In genomic region chr12:100275850-100276249, GRCm38 (mm10) we compare ENCODE assay signal across 9 mouse cellular contexts.
DNase-seq lines count a peak whose midpoint lies in the region; ATAC-seq and TF ChIP-seq lines count a peak whose summit lies in the region.
"Had no signal": no experiment of that assay in that cellular context is flagged by ENCODE, and none has a peak within 500 bp of the region (broad histone marks: within the 10 kb centered on the region; RNA-seq: fewer than 3 reads in every experiment).

No protein-coding gene starts in this region.

- intact Hi-C loops in gastrocnemius, postnatal 36 days (cut with DNase I) = loop anchor here (1.0 kb wide), 1 partner anchor 56 kb away; no protein-coding TSS in a partner anchor

- H3K36me3 ChIP-seq in forebrain, embryonic 15.5 days = no peaks in the 10 kb centered on the region
- no peaks in the 10 kb centered on the region for H3K36me3 ChIP-seq in forebrain, embryonic 14.5 days (ENCODE audit: control insufficient read depth, insufficient read depth, low read length)
- no peaks in the 10 kb centered on the region for H3K36me3 ChIP-seq in G1E (replicated peaks)
- no peaks in the 10 kb centered on the region for H3K36me3 ChIP-seq in kidney, embryonic 16.5 days (ENCODE audit: insufficient read depth, low read length)
- H3K36me3 ChIP-seq in midbrain, embryonic 16.5 days (ENCODE audit: control insufficient read depth, insufficient read depth, low read length) = no peaks in the 10 kb centered on the region
- no peaks in the 10 kb centered on the region for H3K36me3 ChIP-seq in forebrain, embryonic 12.5 days (replicated peaks)

- H3K9ac ChIP-seq in forebrain, embryonic 15.5 days (replicated peaks) = no peak overlapping the region
- no peak overlapping the region for H3K9ac ChIP-seq in forebrain, embryonic 14.5 days (ENCODE audit: low read length)
- H3K9ac ChIP-seq in kidney, embryonic 16.5 days (replicated peaks; ENCODE audit: low read length) = no peak overlapping the region
- H3K9ac ChIP-seq in midbrain, embryonic 16.5 days (ENCODE audit: low read depth, low read length) = no peak overlapping the region
- H3K9ac ChIP-seq in forebrain, embryonic 12.5 days = no peak overlapping the region

- peaks cover 29% of the 10 kb centered on the region for H3K4me1 ChIP-seq in forebrain, embryonic 15.5 days
- H3K4me1 ChIP-seq in forebrain, embryonic 14.5 days (ENCODE audit: control insufficient read depth, insufficient read depth, low read length) = peaks cover 20% of the 10 kb centered on the region
- peaks cover 70% of the 10 kb centered on the region for H3K4me1 ChIP-seq in G1E (ENCODE audit: insufficient read depth, low read depth, low read length)
- H3K4me1 ChIP-seq in kidney, embryonic 16.5 days (ENCODE audit: insufficient read depth, low read length) = peaks cover 19% of the 10 kb centered on the region
- H3K4me1 ChIP-seq in midbrain, embryonic 16.5 days (ENCODE audit: control insufficient read depth, insufficient read depth, low read length) = peaks cover 22% of the 10 kb centered on the region
- H3K4me1 ChIP-seq in forebrain, embryonic 12.5 days = peaks cover 27% of the 10 kb centered on the region

- no peak overlapping the region for H3K4me2 ChIP-seq in forebrain, embryonic 15.5 days (replicated peaks)
- H3K4me2 ChIP-seq in forebrain, embryonic 14.5 days (ENCODE audit: low read length) = no peak overlapping the region
- H3K4me2 ChIP-seq in kidney, embryonic 16.5 days (replicated peaks; ENCODE audit: low read depth, low read length) = no peak overlapping the region
- no peak overlapping the region for H3K4me2 ChIP-seq in midbrain, embryonic 16.5 days (ENCODE audit: low read length)
- H3K4me2 ChIP-seq in forebrain, embryonic 12.5 days = no peak overlapping the region

- H3K27ac ChIP-seq in forebrain, embryonic 15.5 days (replicated peaks) = 0 out of 2 replicates have a peak overlapping the region, but pooled peaks have one; percentile 53
- no peak overlapping the region for H3K27ac ChIP-seq in forebrain, embryonic 14.5 days (ENCODE audit: low read depth, low read length)
- H3K27ac ChIP-seq in kidney, embryonic 16.5 days (ENCODE audit: low read length) = no peak overlapping the region
- no peak overlapping the region for H3K27ac ChIP-seq in midbrain, embryonic 16.5 days (ENCODE audit: low read length)
- H3K27ac ChIP-seq in forebrain, embryonic 12.5 days = no peak overlapping the region

- H3K27me3 ChIP-seq in forebrain, embryonic 15.5 days = no peaks in the 10 kb centered on the region
- no peaks in the 10 kb centered on the region for H3K27me3 ChIP-seq in forebrain, embryonic 14.5 days (replicated peaks; ENCODE audit: control insufficient read depth, insufficient read depth, low read length)
- H3K27me3 ChIP-seq in G1E (ENCODE audit: insufficient read depth, low read length) = peaks cover 66% of the 10 kb centered on the region
- no peaks in the 10 kb centered on the region for H3K27me3 ChIP-seq in kidney, embryonic 16.5 days (ENCODE audit: insufficient read depth, low read length)
- no peaks in the 10 kb centered on the region for H3K27me3 ChIP-seq in midbrain, embryonic 16.5 days (ENCODE audit: control insufficient read depth, insufficient read depth, low read depth, low read length)
- H3K27me3 ChIP-seq in forebrain, embryonic 12.5 days = no peaks in the 10 kb centered on the region

- 0 out of 2 replicates have a peak, but pooled peaks have one; percentile 36 for ATAC-seq in forebrain, embryonic 15.5 days (replicated peaks)
- no peak for ATAC-seq in forebrain, embryonic 14.5 days
- ATAC-seq in G1E (ENCODE audit: extremely low read depth, insufficient number of reproducible peaks, low FRiP score, poor library complexity, severe bottlenecking) = no peak
- ATAC-seq in kidney, embryonic 16.5 days (ENCODE audit: low FRiP score, low TSS enrichment) = peak; percentile 53
- 0 out of 2 replicates have a peak, but pooled peaks have one; percentile 29 for ATAC-seq in midbrain, embryonic 16.5 days
- ATAC-seq in forebrain, embryonic 12.5 days (ENCODE audit: low FRiP score) = no peak

- no peak for DNase-seq in forebrain, embryonic 14.5 days (ENCODE audit: low spot score)
- no peak for DNase-seq in G1E (ENCODE audit: low spot score)
- peak; percentile 87 for DNase-seq in gastrocnemius, postnatal 36 days
- no peak for DNase-seq in yolk sac, embryonic 10.5 days (ENCODE audit: low spot score)

- H3K9me3 ChIP-seq in forebrain, embryonic 15.5 days = no peaks in the 10 kb centered on the region
- H3K9me3 ChIP-seq in forebrain, embryonic 14.5 days (replicated peaks; ENCODE audit: control insufficient read depth, low read length) = no peaks in the 10 kb centered on the region
- peaks cover 3% of the 10 kb centered on the region for H3K9me3 ChIP-seq in G1E (replicated peaks)
- H3K9me3 ChIP-seq in kidney, embryonic 16.5 days (ENCODE audit: low read length) = no peaks in the 10 kb centered on the region
- H3K9me3 ChIP-seq in midbrain, embryonic 16.5 days (replicated peaks; ENCODE audit: control insufficient read depth, low read length, poor library complexity, severe bottlenecking) = no peaks in the 10 kb centered on the region
- H3K9me3 ChIP-seq in forebrain, embryonic 12.5 days = no peaks in the 10 kb centered on the region

- WGBS in forebrain, embryonic 15.5 days = 64% methylated on average over 5 of the region's 5 CpGs
- WGBS in forebrain, embryonic 14.5 days = 68% methylated on average over 5 of the region's 5 CpGs
- WGBS in kidney, embryonic 16.5 days = 70% methylated on average over 5 of the region's 5 CpGs
- 66% methylated on average over 5 of the region's 5 CpGs for WGBS in midbrain, embryonic 16.5 days
- WGBS in forebrain, embryonic 12.5 days = 87% methylated on average over 5 of the region's 5 CpGs

- H3K4me3 ChIP-seq in forebrain, embryonic 15.5 days = no peak overlapping the region
- H3K4me3 ChIP-seq in forebrain, embryonic 14.5 days (ENCODE audit: low read depth, low read length) = no peak overlapping the region
- peak overlapping the region; percentile 16; the same call in 1 of the 2 replicates for H3K4me3 ChIP-seq in G1E (ENCODE audit: low read depth, low read length)
- H3K4me3 ChIP-seq in kidney, embryonic 16.5 days (ENCODE audit: low read length) = no peak overlapping the region
- no peak overlapping the region for H3K4me3 ChIP-seq in midbrain, embryonic 16.5 days (ENCODE audit: low read depth, low read length)
- H3K4me3 ChIP-seq in forebrain, embryonic 12.5 days (replicated peaks) = no peak overlapping the region
- H3K4me3 ChIP-seq: erythroblast, embryonic 14.5 days had no signal

- no peak for TF ChIP-seq CTCF in G1E (IDR thresholded peaks at IDR 0.05; ENCODE audit: low read depth, low read length)

Comparison
In these comparisons a context has a peak if more than half of its experiments do, and no peak if none do; other contexts are left out.
1. ATAC-seq: peak in forebrain, embryonic 15.5 days (single experiment), kidney, embryonic 16.5 days (single experiment) and midbrain, embryonic 16.5 days (single experiment); none in forebrain, embryonic 14.5 days (single experiment), G1E (single experiment) and forebrain, embryonic 12.5 days (single experiment).
2. DNase-seq: peak in gastrocnemius, postnatal 36 days (2 of 2); none in forebrain, embryonic 14.5 days (single experiment), G1E (single experiment) and yolk sac, embryonic 10.5 days (single experiment).